Mouse (Mus musculus) thymus, adult 2 months (tissue): ENCODE measurements at regions not wholly inside any gene's neighbourhood (a gene's known extent, or its start where the extent isn't known, plus 50 kb on each side); places are given as distances from the start of the nearest gene placed in this dataset.

Experiments used
- DNase-seq: peaks from one replicate; pipeline ENCODE4 v3.0.0; 2021
- H3K27ac ChIP-seq: fragments of 200-500 bp; 2 replicates; pipeline ENCODE4 v1.5.1; 2012; ENCODE audit warnings: low read length, control low read depth; ENCODE audit not compliant: control insufficient read depth, insufficient read depth
- H3K27me3 ChIP-seq: fragments of 200-500 bp; 2 replicates; pipeline ENCODE4 v1.6.1; 2012; ENCODE audit warnings: mild to moderate bottlenecking, low read length, moderate library complexity, mixed read lengths; ENCODE audit not compliant: control insufficient read depth, insufficient read depth
- H3K36me3 ChIP-seq: fragments of 200-500 bp; 2 replicates; pipeline ENCODE4 v1.6.1; 2012; ENCODE audit warnings: mild to moderate bottlenecking, low read length, moderate library complexity; ENCODE audit not compliant: control insufficient read depth, insufficient read depth
- H3K4me1 ChIP-seq: fragments of 200-500 bp; replicated peaks from 2 replicates; pipeline ENCODE4 v1.6.1; 2012; ENCODE audit warnings: low read length; ENCODE audit not compliant: control insufficient read depth, insufficient read depth
- H3K4me3 ChIP-seq: fragments of 200-500 bp; 2 replicates; pipeline ENCODE4 v1.5.1; 2012; ENCODE audit warnings: mild to moderate bottlenecking, low read length, control low read depth, moderate library complexity; ENCODE audit not compliant: control insufficient read depth, insufficient read depth
- CTCF ChIP-seq: fragments of 200-500 bp; IDR thresholded peaks from 2 replicates; pipeline ENCODE4 v1.5.1; 2012; ENCODE audit warnings: mild to moderate bottlenecking, control low read depth, low read length, moderate library complexity, borderline replicate concordance; ENCODE audit not compliant: control insufficient read depth, poor library complexity, insufficient read depth; ENCODE audit errors: extremely low read depth
- POLR2A ChIP-seq: fragments of 200-500 bp; IDR thresholded peaks from 2 replicates; pipeline ENCODE4 v1.6.1; 2012; ENCODE audit warnings: mild to moderate bottlenecking, low read length, control low read depth, moderate library complexity; ENCODE audit not compliant: control insufficient read depth, poor library complexity, insufficient read depth; ENCODE audit errors: extremely low read depth
- WGBS: fragments of 180-500 bp; shearing (Covaris S2); methylation state at CpG from one replicate; pipeline ENCODE4 v1.1.7; 2018; 5-methylcytosine and 5-hydroxymethylcytosine counted together

DNA sequence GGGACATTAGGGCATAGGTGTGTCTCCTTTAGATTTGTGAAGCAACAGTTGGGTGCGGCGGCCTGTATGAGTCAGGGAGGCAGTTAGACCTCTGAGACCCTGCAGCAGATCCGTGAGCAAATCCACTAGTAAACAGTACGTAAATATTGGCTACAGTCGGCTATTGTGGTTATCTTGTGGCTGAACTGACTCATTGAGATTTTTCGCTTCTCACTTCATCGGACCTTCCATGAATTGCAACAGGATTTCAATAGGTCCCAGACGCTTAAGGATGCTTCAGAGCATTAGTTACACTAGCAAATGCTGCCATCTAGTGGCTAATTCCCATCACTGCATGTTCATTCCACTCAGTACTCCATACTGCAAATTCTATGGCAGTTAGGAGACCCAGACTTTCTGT, 199.0 kb downstream of the Rdh14 start:
- WGBS: 40% methylated on average over 8 of the region's 8 CpGs

GRCm38 (mm10) chr12:10597976-10598746, 207.6 kb downstream of the Rdh14 start:
- H3K27ac ChIP-seq: no peak overlapping the region
- TF ChIP-seq POLR2A: no peak
- no peak for TF ChIP-seq CTCF
- H3K36me3 ChIP-seq: no peaks in the 10 kb centered on the region
- H3K27me3 ChIP-seq: no peaks in the 10 kb centered on the region
- H3K4me1 ChIP-seq: no peaks in the 10 kb centered on the region
- peak; percentile 11 for DNase-seq
- 15% methylated on average over 7 of the region's 7 CpGs for WGBS
- H3K4me3 ChIP-seq: no peak overlapping the region

More for the DNA sequence above, 199.0 kb downstream of the Rdh14 start:
- Histone ChIP-seq H3K4me1 (no peaks in the 10 kb centered on the region), H3K36me3 (no peaks in the 10 kb centered on the region), H3K27me3 (no peaks in the 10 kb centered on the region), H3K27ac (no peak overlapping the region), H3K4me3 (no peak overlapping the region)
- DNase-seq: peak; percentile 28
- TF ChIP-seq CTCF (no peak), POLR2A (no peak)

GRCm38 (mm10) chr12:10600111-10600510, 209.5 kb downstream of the Rdh14 start:
- Histone ChIP-seq H3K27me3 (no peaks in the 10 kb centered on the region), H3K4me3 (no peak overlapping the region), H3K4me1 (no peaks in the 10 kb centered on the region), H3K27ac (no peak overlapping the region), H3K36me3 (no peaks in the 10 kb centered on the region)
- no peak for DNase-seq
- WGBS: 86% methylated on average over 6 of the region's 6 CpGs
- TF ChIP-seq CTCF (no peak), POLR2A (no peak)

DNA sequence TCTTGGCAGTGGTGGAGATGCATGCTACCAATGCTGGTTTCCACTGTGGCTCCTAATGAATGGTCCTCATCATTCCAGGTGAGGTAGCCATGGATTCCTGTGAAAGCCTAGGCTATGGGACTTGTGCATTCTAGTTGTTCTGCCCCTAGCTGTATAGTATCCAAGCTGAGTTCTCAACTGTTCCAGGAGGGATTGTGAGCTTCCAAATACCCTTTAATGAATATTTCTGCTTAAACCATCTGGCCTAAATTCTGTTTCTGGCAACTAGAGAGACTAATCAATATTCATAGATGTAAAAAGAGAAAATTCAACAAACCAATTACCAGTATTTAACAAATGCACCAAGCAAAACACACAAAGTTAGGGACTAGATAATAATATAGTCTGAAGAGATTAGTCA, 227.7 kb downstream of the Rdh14 start:
- Histone ChIP-seq H3K4me1 (no peaks in the 10 kb centered on the region), H3K27ac (no peak overlapping the region), H3K36me3 (no peaks in the 10 kb centered on the region), H3K4me3 (no peak overlapping the region), H3K27me3 (no peaks in the 10 kb centered on the region)
- TF ChIP-seq POLR2A (no peak), CTCF (no peak)
- no peak for DNase-seq

- no peaks in the 10 kb centered on the region for H3K36me3 ChIP-seq
- 93% methylated on average over 3 of the region's 3 CpGs for WGBS
- no peak for TF ChIP-seq CTCF
- TF ChIP-seq POLR2A: no peak
- no peak overlapping the region for H3K27ac ChIP-seq
- H3K4me1 ChIP-seq: no peaks in the 10 kb centered on the region
- H3K27me3 ChIP-seq: no peaks in the 10 kb centered on the region
- DNase-seq: no peak
- H3K4me3 ChIP-seq: no peak overlapping the region
These were observed 230.0 kb downstream of the Rdh14 start for GRCm38 (mm10) chr12:10620541-10620940.

DNA sequence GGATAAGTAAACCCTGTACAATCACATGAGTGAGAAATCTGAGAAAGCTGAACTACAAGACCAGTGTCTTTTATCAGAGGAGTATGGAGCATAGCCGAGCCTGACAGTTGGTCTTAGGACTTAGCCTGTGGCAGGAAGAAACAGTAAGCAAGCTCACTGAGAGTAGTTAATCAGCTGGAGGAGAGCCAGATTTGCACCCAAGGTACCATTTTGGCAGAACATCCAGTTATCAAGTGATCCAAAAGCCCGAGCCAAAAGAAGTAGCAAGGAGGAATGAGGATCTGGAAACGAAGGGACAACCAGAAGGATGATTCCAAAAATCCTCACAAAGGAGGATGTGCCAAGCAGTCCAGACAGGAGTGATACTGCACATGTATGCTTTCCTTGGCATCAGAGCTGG, 248.0 kb downstream of the Rdh14 start:
- TF ChIP-seq CTCF (no peak), POLR2A (no peak)
- no peaks in the 10 kb centered on the region for H3K36me3 ChIP-seq
- H3K4me1 ChIP-seq: no peaks in the 10 kb centered on the region
- no peak for DNase-seq
- no peak overlapping the region for H3K4me3 ChIP-seq
- 87% methylated on average over 3 of the region's 3 CpGs for WGBS
- no peaks in the 10 kb centered on the region for H3K27me3 ChIP-seq
- H3K27ac ChIP-seq: no peak overlapping the region
